ENCODE assay signal across 7 mouse cellular contexts in the genomic region with DNA sequence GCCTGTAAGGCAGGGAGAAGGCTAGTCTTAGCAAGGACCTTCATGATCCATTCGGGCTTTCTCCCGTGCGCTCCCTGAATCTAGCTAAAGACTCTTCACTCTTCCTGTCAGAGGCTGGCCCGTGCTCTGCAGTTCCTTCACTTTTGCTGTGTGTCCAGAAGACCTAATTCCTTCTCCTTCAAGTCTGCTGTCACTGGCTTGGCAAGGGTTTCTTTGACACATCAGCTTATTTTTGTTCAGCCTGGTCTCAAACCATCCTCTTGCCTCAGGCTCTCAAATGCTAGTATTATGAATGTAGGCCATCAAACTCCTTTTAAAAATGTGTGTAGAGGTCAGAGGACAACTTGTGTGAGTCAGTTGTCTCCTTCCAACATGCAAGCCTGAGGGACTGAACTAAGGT. TPM values are rescaled to one million over a fixed set of nuclear protein-coding genes. Genes with fewer than 3 reads are reported as not detected.
A peak's percentile ranks its signal among the peaks of the same experiment; 100 is the strongest.
DNase-seq lines count a peak whose midpoint lies in the region; ATAC-seq and TF ChIP-seq lines count a peak whose summit lies in the region.

No protein-coding gene starts in this region.

- H3K36me3 ChIP-seq in kidney, adult 2 months (ENCODE audit: control insufficient read depth, insufficient read depth, low read length): no peaks in the 10 kb centered on the region
- peaks cover 12% of the 10 kb centered on the region for H3K36me3 ChIP-seq in C2C12 (ENCODE audit: control insufficient read depth, insufficient read depth)
- H3K36me3 ChIP-seq in liver, embryonic 11.5 days (ENCODE audit: control insufficient read depth, insufficient read depth, low read length): peaks cover 5% of the 10 kb centered on the region; the same call in 1 of the 2 replicates

- no peak for TF ChIP-seq POLR2A in kidney, adult 2 months (IDR thresholded peaks at IDR 0.05; ENCODE audit: low read depth, low read length)

- H3K4me3 ChIP-seq in kidney, adult 2 months (ENCODE audit: insufficient read depth, low read depth, low read length): no peak overlapping the region
- no peak overlapping the region for H3K4me3 ChIP-seq in C2C12 (ENCODE audit: insufficient read depth, poor library complexity, severe bottlenecking)
- H3K4me3 ChIP-seq in liver, embryonic 11.5 days (ENCODE audit: low read depth, low read length): no peak overlapping the region

- H3K4me2 ChIP-seq in liver, embryonic 11.5 days: peak overlapping the region; percentile 92

- peak overlapping the region; percentile 61; the same call in 1 of the 2 replicates for H3K9ac ChIP-seq in liver, embryonic 11.5 days (ENCODE audit: low read depth, low read length)

- peaks cover 4% of the 10 kb centered on the region for H3K79me2 ChIP-seq in C2C12 (ENCODE audit: control insufficient read depth, insufficient read depth)

- peaks cover 30% of the 10 kb centered on the region for H3K4me1 ChIP-seq in kidney, adult 2 months (ENCODE audit: control insufficient read depth, insufficient read depth, low read length)
- H3K4me1 ChIP-seq in liver, embryonic 11.5 days (replicated peaks; ENCODE audit: control insufficient read depth, insufficient read depth, low read length): peaks cover 50% of the 10 kb centered on the region

- no peaks in the 10 kb centered on the region for H3K9me3 ChIP-seq in liver, embryonic 11.5 days (ENCODE audit: control insufficient read depth, low read length)

- DNase-seq in kidney, adult 2 months: no peak
- DNase-seq in kidney, adult 11 months: no peak
- peak; percentile 46 for DNase-seq in NIH3T3 (ENCODE audit: low read depth)
- DNase-seq in liver, embryonic 11.5 days (ENCODE audit: low spot score): no peak
- DNase-seq in neural tube, embryonic 10.5 days (ENCODE audit: extremely low spot score, low spot score): no peak

- no peak for TF ChIP-seq CTCF in kidney, adult 2 months (conservative IDR thresholded peaks at IDR 0.05; ENCODE audit: insufficient read depth, insufficient read length, low read depth, low read length)
- no peak for TF ChIP-seq CTCF in C2C12 (IDR thresholded peaks at IDR 0.05; ENCODE audit: control insufficient read depth, insufficient read depth, insufficient read length)

- H3K27me3 ChIP-seq in kidney, adult 2 months (replicated peaks; ENCODE audit: control insufficient read depth, insufficient read depth, low read length): no peaks in the 10 kb centered on the region
- no peaks in the 10 kb centered on the region for H3K27me3 ChIP-seq in C2C12 (ENCODE audit: control insufficient read depth, insufficient read depth, insufficient read length)
- no peaks in the 10 kb centered on the region for H3K27me3 ChIP-seq in liver, embryonic 11.5 days (replicated peaks; ENCODE audit: control insufficient read depth, insufficient read depth, low read length)

- peak overlapping the region; percentile 89 for H3K27ac ChIP-seq in kidney, adult 2 months (ENCODE audit: insufficient read depth, low read depth, low read length)
- peak overlapping the region; percentile 89 for H3K27ac ChIP-seq in liver, embryonic 11.5 days (ENCODE audit: low read depth, low read length)

- WGBS in kidney, adult 2 months: 68% methylated on average over 4 of the region's 4 CpGs
- 49% methylated on average over 4 of the region's 4 CpGs for WGBS in liver, embryonic 11.5 days

- peaks cover 3% of the 10 kb centered on the region for H3K79me3 ChIP-seq in C2C12 (ENCODE audit: low read depth)

- peak overlapping the region; percentile 39 for H3ac ChIP-seq in C2C12 (ENCODE audit: control insufficient read depth, insufficient read length, low read depth)

- no peak for ATAC-seq in liver, embryonic 11.5 days (replicated peaks; ENCODE audit: low FRiP score)
- ATAC-seq in granulocyte monocyte progenitor cell, adult 5-6 weeks (replicated peaks; ENCODE audit: poor library complexity, severe bottlenecking): no peak

TF ChIP-seq in C2C12, 6 proteins besides CTCF, POLR2A, EP300 and RAD21:
- TF ChIP-seq MYOD1 (IDR thresholded peaks at IDR 0.05; ENCODE audit: control insufficient read depth, insufficient read length, low read depth): no peak

RNA-seq across cellular contexts. Expression of a gene that starts 3.6 kb away (rescaled TPM):
- polyA plus RNA-seq in kidney, adult 2 months (2012; rRNA removed): 24.6 and 25.5 TPM in 2 replicates
- polyA plus RNA-seq in C2C12 (2012; fragmentation: generic; extraction: Trizol): 11.2 TPM
- polyA plus RNA-seq in liver, embryonic 11.5 days (2014; fragmentation: Nextera tagmentation; extraction: Ambion mirVana): 9.9 and 10.2 TPM in 2 replicates
- total RNA-seq in granulocyte monocyte progenitor cell, adult 5-6 weeks (2014; fragmentation: Nextera tagmentation): 37.1 and 55.8 TPM in 2 replicates
- total RNA-seq in granulocyte monocyte progenitor cell, adult 5-6 weeks (2017): 30.8 and 41.3 TPM in 2 replicates

RNA-seq across cellular contexts. Expression of a gene that starts 8.9 kb away (rescaled TPM):
- 71.9 and 72.1 TPM in 2 replicates for polyA plus RNA-seq in kidney, adult 2 months (2012; rRNA removed)
- 55.6 TPM for polyA plus RNA-seq in C2C12 (2012; fragmentation: generic; extraction: Trizol)
- polyA plus RNA-seq in liver, embryonic 11.5 days (2014; fragmentation: Nextera tagmentation; extraction: Ambion mirVana): 44.7 and 45.7 TPM in 2 replicates
- total RNA-seq in granulocyte monocyte progenitor cell, adult 5-6 weeks (2014; fragmentation: Nextera tagmentation): 19.2 and 25.5 TPM in 2 replicates
- total RNA-seq in granulocyte monocyte progenitor cell, adult 5-6 weeks (2017): 16.7 and 18.5 TPM in 2 replicates

RNA-seq across cellular contexts. Expression of a gene that starts 9.1 kb away (rescaled TPM):
- polyA plus RNA-seq in kidney, adult 2 months (2012; rRNA removed): 72.6 and 78.4 TPM in 2 replicates
- polyA plus RNA-seq in C2C12 (2012; fragmentation: generic; extraction: Trizol): 44.3 TPM
- 56.1 and 58.6 TPM in 2 replicates for polyA plus RNA-seq in liver, embryonic 11.5 days (2014; fragmentation: Nextera tagmentation; extraction: Ambion mirVana)
- 97.6 and 111 TPM in 2 replicates for total RNA-seq in granulocyte monocyte progenitor cell, adult 5-6 weeks (2014; fragmentation: Nextera tagmentation)
- 136 and 170 TPM in 2 replicates for total RNA-seq in granulocyte monocyte progenitor cell, adult 5-6 weeks (2017)

RNA-seq across cellular contexts. Expression of a gene that starts 11.2 kb away (rescaled TPM):
- polyA plus RNA-seq in kidney, adult 2 months (2012; rRNA removed): 13.5 and 14.6 TPM in 2 replicates
- 29.0 TPM for polyA plus RNA-seq in C2C12 (2012; fragmentation: generic; extraction: Trizol)
- 29.2 and 34.4 TPM in 2 replicates for polyA plus RNA-seq in liver, embryonic 11.5 days (2014; fragmentation: Nextera tagmentation; extraction: Ambion mirVana)
- total RNA-seq in granulocyte monocyte progenitor cell, adult 5-6 weeks (2014; fragmentation: Nextera tagmentation): 4.1 and 6.1 TPM in 2 replicates
- 0.88 and 1.1 TPM in 2 replicates for total RNA-seq in granulocyte monocyte progenitor cell, adult 5-6 weeks (2017)

RNA-seq across cellular contexts. Expression of a gene that starts 33.2 kb away (rescaled TPM):
- 724 and 951 TPM in 2 replicates for polyA plus RNA-seq in kidney, adult 2 months (2012; rRNA removed)
- 6,019 TPM for polyA plus RNA-seq in C2C12 (2012; fragmentation: generic; extraction: Trizol)
- polyA plus RNA-seq in liver, embryonic 11.5 days (2014; fragmentation: Nextera tagmentation; extraction: Ambion mirVana): 1,377 and 1,547 TPM in 2 replicates
- total RNA-seq in granulocyte monocyte progenitor cell, adult 5-6 weeks (2014; fragmentation: Nextera tagmentation): 4,181 and 4,473 TPM in 2 replicates
- total RNA-seq in granulocyte monocyte progenitor cell, adult 5-6 weeks (2017): 929 and 980 TPM in 2 replicates
